ENCODE assay signal across 7 mouse cellular contexts in genomic region chr4:129350644-129351043, GRCm38 (mm10). TPM values are rescaled to one million over a fixed set of nuclear protein-coding genes. Genes with fewer than 3 reads are reported as not detected.
DNase-seq lines count a peak whose midpoint lies in the region; ATAC-seq and TF ChIP-seq lines count a peak whose summit lies in the region.

No protein-coding gene starts in this region.

- DNase-seq in adrenal gland, adult 8-10 months, result peak; percentile 49
- peak; percentile 39 for DNase-seq in gastrocnemius, postnatal 25 days
- DNase-seq in limb, embryonic 11.5 days (ENCODE audit: low spot score), result peak; percentile 92
- DNase-seq in spleen, adult 2 months (ENCODE audit: low read depth in 1 of 2, low spot score in 2 of 2), result peak; percentile 68 to 73

- H3K9ac ChIP-seq in intestine, embryonic 15.5 days, result no peak overlapping the region
- no peak overlapping the region for H3K9ac ChIP-seq in limb, embryonic 11.5 days (ENCODE audit: low read length)
- no peak overlapping the region for H3K9ac ChIP-seq in midbrain, embryonic 16.5 days (ENCODE audit: low read depth, low read length)

- H3K4me3 ChIP-seq in cortical plate, adult 2 months (ENCODE audit: insufficient read depth, low read length), result no peak overlapping the region
- no peak overlapping the region for H3K4me3 ChIP-seq in intestine, embryonic 15.5 days (replicated peaks)
- no peak overlapping the region for H3K4me3 ChIP-seq in limb, embryonic 11.5 days (ENCODE audit: low read depth, low read length)
- no peak overlapping the region for H3K4me3 ChIP-seq in midbrain, embryonic 16.5 days (ENCODE audit: low read depth, low read length)
- H3K4me3 ChIP-seq in spleen, adult 2 months (ENCODE audit: extremely low read depth, insufficient read depth, insufficient read length), result no peak overlapping the region

- peak; percentile 82 for ATAC-seq in intestine, embryonic 15.5 days
- no peak for ATAC-seq in limb, embryonic 11.5 days (ENCODE audit: insufficient number of reproducible peaks, low FRiP score, low TSS enrichment, low read depth)
- ATAC-seq in midbrain, embryonic 16.5 days, result peak; percentile 78

- peak; percentile 84 for TF ChIP-seq CTCF in cortical plate, adult 2 months (IDR thresholded peaks at IDR 0.05; ENCODE audit: extremely low read depth, insufficient read depth, low read length)
- peak; percentile 75; the same call in 1 of the 2 replicates for TF ChIP-seq CTCF in spleen, adult 2 months (IDR thresholded peaks at IDR 0.05; ENCODE audit: extremely low read depth, insufficient read depth, insufficient read length, insufficient replicate concordance)

- H3K4me1 ChIP-seq in cortical plate, adult 2 months (ENCODE audit: control insufficient read depth, insufficient read depth, low read length), result peaks cover 4% of the 10 kb centered on the region; the same call in 1 of the 2 replicates
- H3K4me1 ChIP-seq in intestine, embryonic 15.5 days (replicated peaks), result no peaks in the 10 kb centered on the region
- H3K4me1 ChIP-seq in limb, embryonic 11.5 days (ENCODE audit: control insufficient read depth, insufficient read depth, low read length), result no peaks in the 10 kb centered on the region
- no peaks in the 10 kb centered on the region for H3K4me1 ChIP-seq in midbrain, embryonic 16.5 days (ENCODE audit: control insufficient read depth, insufficient read depth, low read length)
- H3K4me1 ChIP-seq in spleen, adult 2 months (ENCODE audit: control insufficient read depth, insufficient read depth, insufficient read length), result peaks cover 2% of the 10 kb centered on the region; the same call in 1 of the 2 replicates

- no peak overlapping the region for H3K4me2 ChIP-seq in intestine, embryonic 15.5 days (replicated peaks)
- no peak overlapping the region for H3K4me2 ChIP-seq in limb, embryonic 11.5 days (ENCODE audit: low read depth, severe bottlenecking)
- no peak overlapping the region for H3K4me2 ChIP-seq in midbrain, embryonic 16.5 days (ENCODE audit: low read length)

- H3K27me3 ChIP-seq in intestine, embryonic 15.5 days (replicated peaks), result no peaks in the 10 kb centered on the region
- no peaks in the 10 kb centered on the region for H3K27me3 ChIP-seq in limb, embryonic 11.5 days (ENCODE audit: control insufficient read depth, insufficient read depth, low read length)
- H3K27me3 ChIP-seq in midbrain, embryonic 16.5 days (ENCODE audit: control insufficient read depth, insufficient read depth, low read depth, low read length), result no peaks in the 10 kb centered on the region
- no peaks in the 10 kb centered on the region for H3K27me3 ChIP-seq in spleen, adult 2 months (ENCODE audit: control insufficient read depth, insufficient read depth, low read length)

- 8% methylated on average over 1 of the region's 1 CpGs for WGBS in intestine, embryonic 15.5 days
- 8% methylated on average over 1 of the region's 1 CpGs for WGBS in limb, embryonic 11.5 days
- WGBS in midbrain, embryonic 16.5 days, result 3% methylated on average over 1 of the region's 1 CpGs
- WGBS in spleen, adult 2 months, result 9% methylated on average over 1 of the region's 1 CpGs

- no peak for TF ChIP-seq POLR2A in cortical plate, adult 2 months (IDR thresholded peaks at IDR 0.05; ENCODE audit: extremely low read depth, insufficient read depth, low read length)
- no peak for TF ChIP-seq POLR2A in spleen, adult 2 months (IDR thresholded peaks at IDR 0.05; ENCODE audit: low read depth, low read length)

- H3K36me3 ChIP-seq in intestine, embryonic 15.5 days, result no peaks in the 10 kb centered on the region; the same call in 1 of the 2 replicates
- H3K36me3 ChIP-seq in limb, embryonic 11.5 days (ENCODE audit: control insufficient read depth, insufficient read depth, low read length), result no peaks in the 10 kb centered on the region
- peaks cover 5% of the 10 kb centered on the region for H3K36me3 ChIP-seq in midbrain, embryonic 16.5 days (ENCODE audit: control insufficient read depth, insufficient read depth, low read length)
- H3K36me3 ChIP-seq in spleen, adult 2 months (ENCODE audit: control insufficient read depth, insufficient read depth, low read length), result no peaks in the 10 kb centered on the region; the same call in 1 of the 2 replicates

- no peak overlapping the region for H3K27ac ChIP-seq in cortical plate, adult 2 months (ENCODE audit: insufficient read depth, low read length)
- no peak overlapping the region for H3K27ac ChIP-seq in intestine, embryonic 15.5 days
- no peak overlapping the region for H3K27ac ChIP-seq in limb, embryonic 11.5 days (replicated peaks; ENCODE audit: low read depth, low read length)
- H3K27ac ChIP-seq in midbrain, embryonic 16.5 days (ENCODE audit: low read length), result no peak overlapping the region
- no peak overlapping the region for H3K27ac ChIP-seq in spleen, adult 2 months (ENCODE audit: insufficient read depth, low read length)

- H3K9me3 ChIP-seq in intestine, embryonic 15.5 days, result no peaks in the 10 kb centered on the region
- no peaks in the 10 kb centered on the region for H3K9me3 ChIP-seq in limb, embryonic 11.5 days (ENCODE audit: control insufficient read depth, low read length)
- H3K9me3 ChIP-seq in midbrain, embryonic 16.5 days (replicated peaks; ENCODE audit: control insufficient read depth, low read length, poor library complexity, severe bottlenecking), result no peaks in the 10 kb centered on the region

RNA-seq across cellular contexts. Expression of gene Zbtb8os, which starts 15.1 kb away (rescaled TPM):
- 10 to 100 TPM; 50.9 to 62.1 (median 56.6) TPM for total RNA-seq in adrenal gland, adult 8-10 months (2022)
- 29.6 and 31.5 TPM in 2 replicates for polyA plus RNA-seq in cortical plate, adult 2 months (2012; rRNA removed)
- total RNA-seq in gastrocnemius, postnatal 25 days (2021), result 10 to 100 TPM; 23.1 to 24.0 TPM
- 58.0 and 62.6 TPM in 2 replicates for polyA plus RNA-seq in intestine, embryonic 15.5 days (2015; fragmentation: Nextera tagmentation; extraction: Ambion mirVana)
- polyA plus RNA-seq in limb, embryonic 11.5 days (2014; fragmentation: Nextera tagmentation; extraction: Ambion mirVana), result 42.5 and 53.3 TPM in 2 replicates
- polyA plus RNA-seq in midbrain, embryonic 16.5 days (2015; fragmentation: Nextera tagmentation; extraction: Ambion mirVana), result 15.1 and 17.7 TPM in 2 replicates
- 8.2 and 9.2 TPM in 2 replicates for polyA plus RNA-seq in spleen, adult 2 months (2012; rRNA removed)

RNA-seq across cellular contexts. Expression of gene Rbbp4, which starts 15.5 kb away (rescaled TPM):
- 100 to 1,000 TPM; 122 to 167 (median 155) TPM for total RNA-seq in adrenal gland, adult 8-10 months (2022)
- 64.5 and 65.4 TPM in 2 replicates for polyA plus RNA-seq in cortical plate, adult 2 months (2012; rRNA removed)
- 10 to 100 TPM; 41.0 to 50.6 TPM for total RNA-seq in gastrocnemius, postnatal 25 days (2021)
- 310 and 386 TPM in 2 replicates for polyA plus RNA-seq in intestine, embryonic 15.5 days (2015; fragmentation: Nextera tagmentation; extraction: Ambion mirVana)
- 608 and 644 TPM in 2 replicates for polyA plus RNA-seq in limb, embryonic 11.5 days (2014; fragmentation: Nextera tagmentation; extraction: Ambion mirVana)
- 267 and 295 TPM in 2 replicates for polyA plus RNA-seq in midbrain, embryonic 16.5 days (2015; fragmentation: Nextera tagmentation; extraction: Ambion mirVana)
- polyA plus RNA-seq in spleen, adult 2 months (2012; rRNA removed), result 16.3 and 16.6 TPM in 2 replicates

RNA-seq across cellular contexts. Expression of gene Zbtb8a, which starts 27.3 kb away (rescaled TPM):
- total RNA-seq in adrenal gland, adult 8-10 months (2022), result 1 to 10 TPM; 4.7 to 7.8 (median 5.2) TPM
- 8.8 and 8.9 TPM in 2 replicates for polyA plus RNA-seq in cortical plate, adult 2 months (2012; rRNA removed)
- total RNA-seq in gastrocnemius, postnatal 25 days (2021), result 1 to 10 TPM; 1.2 to 1.3 TPM
- polyA plus RNA-seq in intestine, embryonic 15.5 days (2015; fragmentation: Nextera tagmentation; extraction: Ambion mirVana), result 15.1 and 15.4 TPM in 2 replicates
- polyA plus RNA-seq in limb, embryonic 11.5 days (2014; fragmentation: Nextera tagmentation; extraction: Ambion mirVana), result 7.2 and 7.4 TPM in 2 replicates
- polyA plus RNA-seq in midbrain, embryonic 16.5 days (2015; fragmentation: Nextera tagmentation; extraction: Ambion mirVana), result 23.2 and 23.4 TPM in 2 replicates
- 2.1 and 3.5 TPM in 2 replicates for polyA plus RNA-seq in spleen, adult 2 months (2012; rRNA removed)

Comparison
In these comparisons a context has a peak if more than half of its experiments do, and no peak if none do; other contexts are left out.
1. DNase-seq: peak in every context shown above with its lines; median percentile 92 in limb, embryonic 11.5 days; 70 in spleen, adult 2 months; 49 in adrenal gland, adult 8-10 months; 39 in gastrocnemius, postnatal 25 days.